Mouse (Mus musculus) kidney, embryonic 14.5 days (tissue): ENCODE results near the gene Vdr. TPM values are rescaled to one million over a fixed set of nuclear protein-coding genes. Genes with fewer than 3 reads are reported as not detected.
A peak's percentile ranks its signal among the peaks of the same experiment; 100 is the strongest.

Experiments used
- ATAC-seq: fragments of 200-750 bp; cut with Nextera tagmentation; 2 replicates; pipeline ENCODE4 v1.8.0; 2017; ENCODE audit warnings: moderate number of reproducible peaks, mild to moderate bottlenecking, moderate TSS enrichment, moderate library complexity; ENCODE audit not compliant: low FRiP score, low TSS enrichment
- H3K27ac ChIP-seq: fragments of 300-500 bp; sonication (generic); 2 replicates; pipeline ENCODE4 v1.5.1; 2014; ENCODE audit warnings: low read depth, mild to moderate bottlenecking, low read length, moderate library complexity, mixed read lengths
- H3K27me3 ChIP-seq: fragments of 300-500 bp; sonication (generic); 2 replicates; pipeline ENCODE4 v1.6.1; 2014; ENCODE audit warnings: mild to moderate bottlenecking, low read length; ENCODE audit not compliant: control insufficient read depth, insufficient read depth
- H3K36me3 ChIP-seq: fragments of 300-500 bp; sonication (generic); 2 replicates; pipeline ENCODE4 v1.6.1; 2014; ENCODE audit warnings: low read length, mixed read lengths; ENCODE audit not compliant: control insufficient read depth, insufficient read depth
- H3K4me1 ChIP-seq: fragments of 300-500 bp; sonication (generic); 2 replicates; pipeline ENCODE4 v1.6.1; 2014; ENCODE audit warnings: low read length, mixed read lengths; ENCODE audit not compliant: control insufficient read depth, insufficient read depth
- H3K4me2 ChIP-seq: fragments of 300-500 bp; sonication (generic); replicated peaks from 2 replicates; pipeline ENCODE4 v1.6.1; 2014; ENCODE audit warnings: low read depth, mild to moderate bottlenecking, low read length
- H3K4me3 ChIP-seq: fragments of 300-500 bp; sonication (generic); 2 replicates; pipeline ENCODE4 v1.5.1; 2014; ENCODE audit warnings: mild to moderate bottlenecking, low read length
- H3K9ac ChIP-seq: fragments of 300-500 bp; sonication (generic); 2 replicates; pipeline ENCODE4 v1.6.1; 2014; ENCODE audit warnings: low read depth, mild to moderate bottlenecking, low read length, moderate library complexity
- H3K9me3 ChIP-seq: fragments of 300-500 bp; sonication (generic); 2 replicates; pipeline ENCODE4 v1.6.1; 2016; ENCODE audit warnings: low read length; ENCODE audit not compliant: control insufficient read depth
- WGBS: fragments of 180-500 bp; shearing (Covaris S2); extraction: QIAGEN DNeasy Blood & Tissue Kit; methylation state at CpG from one replicate; pipeline ENCODE4 v1.1.7; 2014; 5-methylcytosine and 5-hydroxymethylcytosine counted together
- polyA plus RNA-seq: library from polyadenylated mRNA; unstranded; fragments of >200 nt; fragmentation: Nextera tagmentation; extraction: Ambion mirVana; gene quantifications from 2 replicates; pipeline ENCODE4 v1.2.1, GENCODE M21; 2014

The Vdr gene
- polyA plus RNA-seq, 1 experiment from 2014 or later = 2.8 TPM

- ATAC-seq = no peak
- Histone ChIP-seq H3K4me2 (no peak overlapping the region), H3K9ac (no peak overlapping the region), H3K27ac (no peak overlapping the region), H3K27me3 (no peaks in the 10 kb centered on the region), H3K4me1 (peaks cover 33% of the 10 kb centered on the region), H3K4me3 (no peak overlapping the region), H3K36me3 (no peaks in the 10 kb centered on the region), H3K9me3 (no peaks in the 10 kb centered on the region)
- 89% methylated on average over 6 of the region's 6 CpGs for WGBS
Observed at GRCm38 (mm10) chr15:97842058-97842457, 68.4 kb downstream of the Vdr start.

GRCm38 (mm10) chr15:97841383-97841782, 69.0 kb downstream of the Vdr start:
- Histone ChIP-seq H3K9me3 (no peaks in the 10 kb centered on the region), H3K4me3 (no peak overlapping the region), H3K4me1 (peaks cover 35% of the 10 kb centered on the region), H3K27me3 (no peaks in the 10 kb centered on the region), H3K9ac (no peak overlapping the region), H3K36me3 (no peaks in the 10 kb centered on the region), H3K27ac (no peak overlapping the region), H3K4me2 (no peak overlapping the region)
- WGBS = 93% methylated on average over 6 of the region's 6 CpGs
- ATAC-seq = no peak

- Histone ChIP-seq H3K27ac (peak overlapping the region; percentile 53; the same call in 1 of the 2 replicates), H3K9me3 (no peaks in the 10 kb centered on the region), H3K36me3 (no peaks in the 10 kb centered on the region), H3K4me3 (no peak overlapping the region), H3K27me3 (no peaks in the 10 kb centered on the region), H3K4me1 (peaks cover 38% of the 10 kb centered on the region), H3K9ac (no peak overlapping the region), H3K4me2 (no peak overlapping the region)
- ATAC-seq = no peak
- WGBS = 83% methylated on average over 1 of the region's 1 CpGs
Observed at GRCm38 (mm10) chr15:97840781-97841180, 69.6 kb downstream of the Vdr start.

GRCm38 (mm10) chr15:97839991-97840455, 70.4 kb downstream of the Vdr start:
- Histone ChIP-seq H3K4me3 (no peak overlapping the region), H3K9ac (no peak overlapping the region), H3K36me3 (no peaks in the 10 kb centered on the region), H3K27me3 (no peaks in the 10 kb centered on the region), H3K4me1 (peaks cover 38% of the 10 kb centered on the region), H3K9me3 (no peaks in the 10 kb centered on the region), H3K27ac (peak overlapping the region; percentile 53; the same call in 1 of the 2 replicates), H3K4me2 (no peak overlapping the region)
- 13% methylated on average over 3 of the region's 3 CpGs for WGBS
- ATAC-seq = peak; percentile 80

GRCm38 (mm10) chr15:97839473-97839872, 71.0 kb downstream of the Vdr start:
- Histone ChIP-seq H3K4me3 (no peak overlapping the region), H3K27ac (peak overlapping the region; percentile 6; the same call in 1 of the 2 replicates), H3K4me2 (no peak overlapping the region), H3K9me3 (no peaks in the 10 kb centered on the region), H3K4me1 (peaks cover 38% of the 10 kb centered on the region), H3K36me3 (no peaks in the 10 kb centered on the region), H3K27me3 (no peaks in the 10 kb centered on the region), H3K9ac (no peak overlapping the region)
- 79% methylated on average over 4 of the region's 4 CpGs for WGBS
- no peak for ATAC-seq

GRCm38 (mm10) chr15:97839012-97839411, 71.4 kb downstream of the Vdr start:
- Histone ChIP-seq H3K27me3 (no peaks in the 10 kb centered on the region), H3K4me1 (peaks cover 38% of the 10 kb centered on the region), H3K4me3 (no peak overlapping the region), H3K36me3 (no peaks in the 10 kb centered on the region), H3K27ac (no peak overlapping the region), H3K9me3 (no peaks in the 10 kb centered on the region), H3K9ac (no peak overlapping the region), H3K4me2 (no peak overlapping the region)
- ATAC-seq = no peak
- 93% methylated on average over 2 of the region's 2 CpGs for WGBS

- H3K4me2 ChIP-seq = no peak overlapping the region
- H3K9me3 ChIP-seq = no peaks in the 10 kb centered on the region
- no peak overlapping the region for H3K9ac ChIP-seq
- no peak overlapping the region for H3K4me3 ChIP-seq
- 66% methylated on average over 4 of the region's 4 CpGs for WGBS
- H3K27me3 ChIP-seq = no peaks in the 10 kb centered on the region
- H3K36me3 ChIP-seq = no peaks in the 10 kb centered on the region
- peaks cover 40% of the 10 kb centered on the region for H3K4me1 ChIP-seq
- no peak for ATAC-seq
- peak overlapping the region; percentile 57; the same call in 1 of the 2 replicates for H3K27ac ChIP-seq
Observed at GRCm38 (mm10) chr15:97838395-97838794, 72.0 kb downstream of the Vdr start.

- no peak for ATAC-seq
- Histone ChIP-seq H3K4me2 (no peak overlapping the region), H3K27me3 (no peaks in the 10 kb centered on the region), H3K9me3 (no peaks in the 10 kb centered on the region), H3K4me3 (no peak overlapping the region), H3K9ac (no peak overlapping the region), H3K27ac (peak overlapping the region; percentile 15; the same call in 1 of the 2 replicates), H3K4me1 (peaks cover 43% of the 10 kb centered on the region), H3K36me3 (no peaks in the 10 kb centered on the region)
- 11% methylated on average over 8 of the region's 8 CpGs for WGBS
Observed at GRCm38 (mm10) chr15:97837491-97838061, 72.9 kb downstream of the Vdr start.

- Histone ChIP-seq H3K9me3 (no peaks in the 10 kb centered on the region), H3K27me3 (no peaks in the 10 kb centered on the region), H3K4me1 (peaks cover 50% of the 10 kb centered on the region), H3K4me3 (no peak overlapping the region), H3K36me3 (no peaks in the 10 kb centered on the region), H3K27ac (no peak overlapping the region), H3K9ac (no peak overlapping the region), H3K4me2 (no peak overlapping the region)
- ATAC-seq = no peak
- WGBS = 61% methylated on average over 8 of the region's 8 CpGs
Observed at GRCm38 (mm10) chr15:97836894-97837247, 73.6 kb downstream of the Vdr start.
